In the genomic region with DNA sequence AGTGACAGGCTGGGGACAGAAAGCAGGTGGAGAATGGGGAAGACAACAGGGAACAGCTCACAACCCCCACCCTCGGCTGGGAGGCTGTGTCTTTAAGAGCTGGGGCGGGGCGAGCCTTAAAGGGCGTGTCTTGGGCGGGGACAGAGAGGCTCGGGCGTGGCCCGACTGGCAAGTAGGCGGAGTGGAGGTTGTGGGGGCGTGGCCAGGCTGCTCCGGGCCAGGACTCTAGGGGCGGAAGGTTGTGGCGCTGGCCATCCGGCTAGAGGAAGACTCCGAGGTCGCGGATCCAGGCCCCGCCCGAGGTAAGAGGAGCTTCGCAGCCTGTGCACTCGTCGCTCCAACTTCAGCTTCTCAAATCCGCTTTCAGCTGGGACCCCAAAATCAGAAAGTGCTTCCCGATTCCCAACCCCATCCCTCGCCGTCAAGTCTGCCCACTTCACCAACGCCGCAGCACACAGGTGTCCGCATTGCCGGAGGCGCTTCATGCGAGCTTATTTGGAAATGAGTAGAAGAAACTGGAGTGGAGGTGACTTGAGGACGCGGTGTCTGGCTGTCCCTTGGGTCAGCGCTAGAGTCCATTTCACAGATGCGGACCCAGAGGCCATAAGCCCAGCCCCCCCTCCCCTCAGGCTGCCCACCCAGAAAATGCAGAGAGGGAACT, we compare ENCODE assay signal across 7 mouse cellular contexts. TPM values are rescaled to one million over a fixed set of nuclear protein-coding genes. Genes with fewer than 3 reads are reported as not detected.
A peak's percentile ranks its signal among the peaks of the same experiment; 100 is the strongest.
DNase-seq lines count a peak whose midpoint lies in the region; ATAC-seq lines count a peak whose summit lies in the region.

Gene Slc8b1, plus strand, starts transcription at position 187 of the 661 bp plus-strand sequence.

- peak within 1 kb of the TSS; percentile 65 for H3K9ac ChIP-seq in intestine, embryonic 16.5 days (ENCODE audit: low read depth, low read length)
- peak within 1 kb of the TSS; percentile 39 for H3K9ac ChIP-seq in midbrain, embryonic 11.5 days (ENCODE audit: low read length)

- WGBS in intestine, embryonic 16.5 days: under 1% methylated on average over 36 of the region's 36 CpGs
- WGBS in midbrain, embryonic 11.5 days: 1% methylated on average over 36 of the region's 36 CpGs

- peak within 1 kb of the TSS; percentile 84 for H3K4me2 ChIP-seq in intestine, embryonic 16.5 days (ENCODE audit: low read depth, low read length)
- peak within 1 kb of the TSS; percentile 55 for H3K4me2 ChIP-seq in midbrain, embryonic 11.5 days

- peaks cover 39% of the 10 kb centered on the region for H3K4me1 ChIP-seq in intestine, embryonic 16.5 days (ENCODE audit: control insufficient read depth, insufficient read depth, low read length)
- H3K4me1 ChIP-seq in midbrain, embryonic 11.5 days (ENCODE audit: control insufficient read depth, insufficient read depth, low read length): peaks cover 8% of the 10 kb centered on the region

- H3K27me3 ChIP-seq in intestine, embryonic 16.5 days (replicated peaks; ENCODE audit: control insufficient read depth, insufficient read depth, low read length): no peaks in the 10 kb centered on the region
- peaks cover 10% of the 10 kb centered on the region for H3K27me3 ChIP-seq in midbrain, embryonic 11.5 days (ENCODE audit: control insufficient read depth, insufficient read depth, low read length)

- no peaks in the 10 kb centered on the region for H3K9me3 ChIP-seq in intestine, embryonic 16.5 days (ENCODE audit: control insufficient read depth, low read length)
- no peaks in the 10 kb centered on the region for H3K9me3 ChIP-seq in midbrain, embryonic 11.5 days (ENCODE audit: control insufficient read depth, low read length)

- peak; percentile 97 for DNase-seq in adrenal gland, adult 18-20 months (ENCODE audit: low spot score in 2 of 2)
- peak; percentile 87 for DNase-seq in embryo, embryonic 11.5 days (ENCODE audit: low read depth, low spot score)
- peak; percentile 93 to 97 for DNase-seq in gastrocnemius, postnatal 4 days (ENCODE audit: low spot score in 2 of 2)
- DNase-seq in left cerebral cortex, postnatal 36 days (ENCODE audit: low spot score in 2 of 2): peak; percentile 76 to 79
- peak; percentile 99 for DNase-seq in midbrain, embryonic 11.5 days (ENCODE audit: low spot score, missing footprints)
- peak; percentile 93 for DNase-seq in skeletal muscle tissue, adult 2 months (ENCODE audit: low read depth, low spot score)

- H3K27ac ChIP-seq in intestine, embryonic 16.5 days (ENCODE audit: low read length): no peak within 1 kb of the TSS; the same call in 1 of the 2 replicates
- H3K27ac ChIP-seq in midbrain, embryonic 11.5 days (ENCODE audit: low read depth, low read length): no peak within 1 kb of the TSS

- intact Hi-C loops in left cerebral cortex, postnatal 36 days (cut with DNase I): loop anchor here (5.0 kb wide), 1 partner anchor 76 kb away; the partner anchor contains the start of genes Iqcd and Tpcn1

- ATAC-seq in intestine, embryonic 16.5 days: peak; percentile 88
- ATAC-seq in midbrain, embryonic 11.5 days (ENCODE audit: low FRiP score): peak; percentile 93

- H3K4me3 ChIP-seq in intestine, embryonic 16.5 days (ENCODE audit: low read length): peak within 1 kb of the TSS; percentile 59
- peak within 1 kb of the TSS; percentile 35 for H3K4me3 ChIP-seq in midbrain, embryonic 11.5 days (ENCODE audit: low read depth, low read length)

- no peaks in the 10 kb centered on the region for H3K36me3 ChIP-seq in intestine, embryonic 16.5 days (ENCODE audit: control insufficient read depth, insufficient read depth, low read length)
- no peaks in the 10 kb centered on the region for H3K36me3 ChIP-seq in midbrain, embryonic 11.5 days (ENCODE audit: control insufficient read depth, insufficient read depth, low read length)

RNA-seq across cellular contexts. Expression of gene Slc8b1, which starts in this region (rescaled TPM):
- total RNA-seq in adrenal gland, adult 18-20 months (2021): 10 to 100 TPM; 26.4 to 31.7 TPM
- total RNA-seq in gastrocnemius, postnatal 4 days (2021): 10 to 100 TPM; 22.7 to 30.9 TPM
- 6.9 and 7.6 TPM in 2 replicates for polyA plus RNA-seq in intestine, embryonic 16.5 days (2015; fragmentation: Nextera tagmentation; extraction: Ambion mirVana)
- 1 to 10 TPM; 4.2 to 8.2 TPM for total RNA-seq in left cerebral cortex, postnatal 36 days (2021)
- polyA plus RNA-seq in midbrain, embryonic 11.5 days (2014; fragmentation: Nextera tagmentation; extraction: Ambion mirVana): 1.3 and 1.8 TPM in 2 replicates
